Mouse (Mus musculus): ENCODE data around the gene Galnt11. TPM values are rescaled to one million over a fixed set of nuclear protein-coding genes. Genes with fewer than 3 reads are reported as not detected.
A peak's percentile ranks its signal among the peaks of the same experiment; 100 is the strongest.
"Not testable (repeated sequence)": the region's sequence is repeated elsewhere in the genome, so short reads cannot be mapped to it uniquely, and the experiment has no call there.

Gene Galnt11
- polyA plus RNA-seq, 1 experiment = 44.5 TPM

DNA sequence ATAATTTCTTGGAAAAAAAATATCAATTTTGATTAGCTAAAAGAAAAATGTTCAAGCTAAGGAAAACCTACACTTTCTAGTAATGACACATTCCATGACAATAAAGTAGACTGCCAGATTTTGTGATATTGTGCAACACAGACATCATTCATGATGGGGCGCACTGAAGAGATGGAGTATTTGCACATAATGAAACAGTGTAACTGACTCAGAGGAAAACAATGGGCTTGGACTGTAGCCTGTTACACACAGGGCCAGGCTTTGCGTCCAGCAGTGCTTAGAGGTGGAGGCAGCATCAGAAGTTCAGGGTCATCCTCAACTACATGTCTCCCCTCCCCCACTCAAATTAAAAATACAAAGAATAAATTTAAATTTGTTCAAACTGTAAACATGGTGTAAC is 31.2 kb upstream of the Galnt11 start:
- Histone ChIP-seq H3K4me1 (ENCODE audit: control insufficient read depth, insufficient read depth, low read length) (no peaks in the 10 kb centered on the region), H3K27ac (ENCODE audit: insufficient read depth, low read length) (no peak overlapping the region), H3K4me3 (ENCODE audit: insufficient read depth, low read length) (no peak overlapping the region)
- TF ChIP-seq CTCF (IDR thresholded peaks at IDR 0.05; ENCODE audit: extremely low read depth, insufficient read depth, low read length) (no peak), POLR2A (IDR thresholded peaks at IDR 0.05; ENCODE audit: extremely low read depth, insufficient read depth, low read length) (no peak)

DNA sequence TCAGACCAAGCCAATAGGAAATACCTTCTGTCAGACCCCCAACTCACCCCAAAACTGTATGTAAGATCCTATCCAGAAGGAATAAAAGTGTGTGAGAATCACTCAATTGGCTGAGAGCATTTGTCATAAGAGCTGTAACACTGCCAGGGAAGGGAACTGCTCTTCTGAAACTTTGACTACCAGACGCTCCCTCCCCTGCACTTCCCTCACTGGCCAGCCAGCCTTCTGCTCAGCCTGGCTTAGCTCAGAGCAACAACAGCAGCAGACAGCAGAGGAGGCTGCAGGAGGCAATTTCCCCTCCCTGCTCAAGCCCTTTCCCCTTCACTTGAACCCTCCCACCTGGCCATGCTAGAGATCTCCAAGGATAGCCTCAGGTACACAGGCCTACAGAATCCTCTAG is 9.8 kb upstream of the Galnt11 start:
- no peaks in the 10 kb centered on the region for H3K4me1 ChIP-seq (ENCODE audit: control insufficient read depth, insufficient read depth, low read length)
- no peak for TF ChIP-seq CTCF (IDR thresholded peaks at IDR 0.05; ENCODE audit: extremely low read depth, insufficient read depth, low read length)
- no peak for TF ChIP-seq POLR2A (IDR thresholded peaks at IDR 0.05; ENCODE audit: extremely low read depth, insufficient read depth, low read length)

DNA sequence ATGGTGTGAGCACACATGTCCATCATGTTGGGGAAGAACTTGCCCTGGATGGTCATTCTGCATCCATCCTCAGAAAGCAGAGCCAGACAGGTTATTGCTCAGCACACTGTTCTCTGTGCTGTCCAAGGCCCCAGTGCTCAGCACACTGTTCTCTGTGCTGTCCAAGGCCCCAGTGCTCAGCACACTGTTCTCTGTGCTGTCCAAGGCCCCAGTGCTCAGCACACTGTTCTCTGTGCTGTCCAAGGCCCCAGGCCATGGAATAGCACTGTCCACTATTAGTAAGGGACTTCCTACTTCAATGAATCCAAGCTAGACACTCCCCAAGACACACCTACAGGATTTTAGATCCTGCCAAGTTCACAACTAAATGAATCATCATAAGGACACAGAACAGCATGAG is 8.5 kb upstream of the Galnt11 start:
- H3K4me1 ChIP-seq (ENCODE audit: control insufficient read depth, insufficient read depth, low read length); H3K4me3 ChIP-seq (ENCODE audit: insufficient read depth, low read length); H3K27ac ChIP-seq (ENCODE audit: insufficient read depth, low read length): not testable (repeated sequence)

More for the DNA sequence above, 9.8 kb upstream of the Galnt11 start:
- no peak overlapping the region for H3K4me3 ChIP-seq (ENCODE audit: insufficient read depth, low read length)
- no peak overlapping the region for H3K27ac ChIP-seq (ENCODE audit: insufficient read depth, low read length)

DNA sequence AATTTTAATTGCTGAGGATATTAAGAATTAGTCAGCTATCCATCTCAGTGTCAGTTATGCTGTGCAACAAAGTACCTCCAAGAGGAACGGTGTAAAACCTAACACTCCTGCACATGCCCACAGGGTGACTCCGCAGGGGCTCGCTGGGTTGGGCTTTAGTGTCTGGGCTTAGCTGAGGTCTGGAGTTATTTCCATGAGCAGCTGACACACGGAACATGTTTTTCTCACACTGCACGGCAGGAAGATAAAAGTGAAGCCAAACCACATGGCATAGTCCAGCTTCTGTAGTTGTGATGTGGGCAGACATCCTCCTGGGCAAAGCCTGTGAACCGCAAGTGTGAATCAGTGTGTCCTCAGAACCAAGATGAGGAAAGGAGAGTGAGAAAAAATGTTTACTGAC is 6.7 kb upstream of the Galnt11 start:
- Histone ChIP-seq H3K27ac (ENCODE audit: insufficient read depth, low read length) (no peak overlapping the region), H3K4me1 (ENCODE audit: control insufficient read depth, insufficient read depth, low read length) (no peaks in the 10 kb centered on the region)

DNA sequence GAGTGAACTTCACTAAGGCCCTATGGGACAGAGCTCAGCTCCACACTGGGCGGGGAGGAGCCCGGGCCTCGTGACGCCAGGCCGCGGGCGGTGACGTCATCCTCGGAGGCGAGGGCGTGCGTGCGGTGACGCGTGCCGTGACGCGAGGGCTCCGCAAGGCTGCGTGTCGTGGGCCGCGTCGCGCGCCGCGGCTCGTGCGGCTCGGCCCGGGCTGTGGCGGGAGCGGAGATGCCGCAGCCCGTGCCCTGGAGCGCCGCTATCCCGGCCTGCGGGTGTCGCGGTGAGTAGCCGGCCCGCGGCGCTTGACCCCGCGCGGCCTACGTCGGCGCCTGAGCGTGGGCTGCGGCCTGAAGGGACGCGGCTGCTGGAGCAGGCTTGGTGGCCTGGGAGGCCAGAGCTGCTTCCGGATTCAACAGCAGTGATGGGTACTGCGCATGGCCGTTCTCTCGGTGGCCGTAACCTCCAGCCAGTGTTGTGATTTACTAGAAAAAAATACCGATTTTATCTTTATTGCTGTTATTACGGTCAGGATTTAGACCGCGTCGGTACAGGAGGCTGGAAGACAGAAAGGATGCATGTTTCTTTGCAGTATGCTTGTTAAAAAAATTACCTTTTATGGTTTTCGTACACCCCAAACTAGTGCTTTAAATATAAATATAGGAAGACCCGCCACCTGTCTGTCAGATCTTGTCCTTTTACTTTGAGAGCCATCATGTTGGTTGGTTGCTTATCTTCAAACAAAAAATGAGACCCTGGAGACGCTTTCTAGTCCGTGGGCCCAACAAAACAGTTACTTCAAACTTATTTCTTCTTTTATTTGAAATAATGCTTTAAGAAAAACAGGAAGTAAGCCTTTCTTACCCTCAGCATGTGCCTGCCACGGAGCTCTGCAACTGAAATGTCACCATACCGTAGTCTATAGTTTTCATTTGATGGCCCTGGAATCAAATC is 1.3 kb downstream of the Galnt11 start, which contains the start of gene E130116L18Rik:
E130116L18Rik (minus strand) TSS at position 402 of the 951 bp plus-strand sequence.
- peak within 1 kb of the TSS; percentile 94 for H3K27ac ChIP-seq (ENCODE audit: insufficient read depth, low read length)
- peak within 1 kb of the TSS; percentile 50 for H3K4me3 ChIP-seq (ENCODE audit: insufficient read depth, low read length)
- TF ChIP-seq POLR2A (IDR thresholded peaks at IDR 0.05; ENCODE audit: extremely low read depth, insufficient read depth, low read length) (peak; percentile 63; the same call in 1 of the 2 replicates), CTCF (IDR thresholded peaks at IDR 0.05; ENCODE audit: extremely low read depth, insufficient read depth, low read length) (no peak)
- peaks cover 2% of the 10 kb centered on the region; the same call in 1 of the 2 replicates for H3K4me1 ChIP-seq (ENCODE audit: control insufficient read depth, insufficient read depth, low read length)

More for the DNA sequence above, 6.7 kb upstream of the Galnt11 start:
- TF ChIP-seq CTCF (IDR thresholded peaks at IDR 0.05; ENCODE audit: extremely low read depth, insufficient read depth, low read length) = no peak
- TF ChIP-seq POLR2A (IDR thresholded peaks at IDR 0.05; ENCODE audit: extremely low read depth, insufficient read depth, low read length) = no peak
- no peak overlapping the region for H3K4me3 ChIP-seq (ENCODE audit: insufficient read depth, low read length)

DNA sequence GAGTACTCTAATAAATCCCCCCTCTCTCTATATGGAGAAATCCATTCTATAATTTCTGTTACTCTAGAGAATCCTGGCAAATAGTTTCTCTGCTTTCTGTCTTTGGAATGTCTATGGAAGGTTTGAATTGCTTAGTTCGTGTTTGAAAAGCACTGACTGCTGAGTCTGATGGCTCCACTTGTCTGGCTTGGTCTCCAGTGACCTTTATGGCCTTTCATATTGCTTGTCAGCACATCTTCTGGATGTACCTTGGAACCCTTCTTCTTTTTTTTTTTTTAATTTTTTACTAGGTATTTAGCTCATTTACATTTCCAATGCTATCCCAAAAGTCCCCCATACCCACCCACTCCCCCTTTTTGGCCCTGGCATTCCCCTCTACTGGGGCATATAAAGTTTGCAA is 2.7 kb downstream of the Galnt11 start:
- not testable (repeated sequence) for H3K4me1 ChIP-seq (ENCODE audit: control insufficient read depth, insufficient read depth, low read length); H3K4me3 ChIP-seq (ENCODE audit: insufficient read depth, low read length); H3K27ac ChIP-seq (ENCODE audit: insufficient read depth, low read length)

DNA sequence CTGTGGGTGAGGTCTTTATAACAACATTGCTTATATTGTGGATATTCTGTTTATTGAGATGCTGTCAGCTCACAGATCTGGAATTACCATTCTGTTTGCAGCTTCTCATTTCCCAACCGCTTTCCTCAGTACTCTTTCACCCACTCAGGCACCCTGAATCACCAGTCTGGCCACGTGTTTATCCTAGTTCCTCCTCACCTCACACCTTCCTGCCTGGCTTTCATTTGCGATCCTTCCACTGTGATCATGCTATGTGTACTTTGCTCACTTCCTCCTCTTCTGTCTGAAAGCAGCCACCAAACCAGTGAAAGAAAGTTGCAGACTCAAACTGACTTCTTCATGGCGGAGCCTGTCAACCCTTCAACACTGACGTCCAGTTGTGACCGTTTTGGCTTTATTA is 21.4 kb downstream of the Galnt11 start:
- Histone ChIP-seq H3K27ac (ENCODE audit: insufficient read depth, low read length) (no peak overlapping the region), H3K4me1 (ENCODE audit: control insufficient read depth, insufficient read depth, low read length) (no peaks in the 10 kb centered on the region), H3K4me3 (ENCODE audit: insufficient read depth, low read length) (no peak overlapping the region)
- TF ChIP-seq POLR2A (IDR thresholded peaks at IDR 0.05; ENCODE audit: extremely low read depth, insufficient read depth, low read length) (no peak), CTCF (IDR thresholded peaks at IDR 0.05; ENCODE audit: extremely low read depth, insufficient read depth, low read length) (no peak)

DNA sequence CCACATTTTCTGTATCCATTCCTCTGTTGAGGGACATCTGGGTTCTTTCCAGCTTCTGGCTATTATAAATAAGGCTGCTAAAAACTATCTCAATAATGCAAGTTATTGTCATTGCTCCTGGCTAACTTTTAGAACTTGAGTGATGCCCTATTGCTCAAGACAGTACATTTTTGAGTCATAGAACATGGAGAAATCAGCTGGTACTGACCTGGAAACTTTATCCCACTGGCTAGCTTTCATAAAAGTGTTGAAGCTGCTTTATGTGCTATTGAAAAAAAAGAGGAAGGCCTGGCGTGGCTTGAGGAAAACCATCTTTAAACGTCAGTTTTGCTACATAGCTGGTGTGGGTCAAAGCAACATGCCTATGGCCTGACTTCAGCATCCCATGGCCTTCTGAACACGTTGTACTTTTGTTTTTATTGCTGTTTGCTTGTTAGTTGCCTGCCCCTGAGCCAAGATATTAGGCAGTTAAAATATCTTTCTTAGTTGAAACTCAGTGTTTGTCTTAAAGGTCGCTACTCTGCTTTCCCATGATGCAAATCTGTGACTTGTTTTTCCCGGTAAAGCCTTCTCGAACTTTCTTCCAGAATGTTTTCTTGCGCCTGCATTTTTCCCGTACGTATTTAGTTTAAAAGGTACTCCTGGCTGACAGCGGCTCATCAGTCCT is 24.2 kb downstream of the Galnt11 start:
- TF ChIP-seq CTCF (IDR thresholded peaks at IDR 0.05; ENCODE audit: extremely low read depth, insufficient read depth, low read length) = no peak
- TF ChIP-seq POLR2A (IDR thresholded peaks at IDR 0.05; ENCODE audit: extremely low read depth, insufficient read depth, low read length) = no peak
- no peak overlapping the region for H3K27ac ChIP-seq (ENCODE audit: insufficient read depth, low read length)
- H3K4me3 ChIP-seq (ENCODE audit: insufficient read depth, low read length) = no peak overlapping the region
- H3K4me1 ChIP-seq (ENCODE audit: control insufficient read depth, insufficient read depth, low read length) = no peaks in the 10 kb centered on the region

DNA sequence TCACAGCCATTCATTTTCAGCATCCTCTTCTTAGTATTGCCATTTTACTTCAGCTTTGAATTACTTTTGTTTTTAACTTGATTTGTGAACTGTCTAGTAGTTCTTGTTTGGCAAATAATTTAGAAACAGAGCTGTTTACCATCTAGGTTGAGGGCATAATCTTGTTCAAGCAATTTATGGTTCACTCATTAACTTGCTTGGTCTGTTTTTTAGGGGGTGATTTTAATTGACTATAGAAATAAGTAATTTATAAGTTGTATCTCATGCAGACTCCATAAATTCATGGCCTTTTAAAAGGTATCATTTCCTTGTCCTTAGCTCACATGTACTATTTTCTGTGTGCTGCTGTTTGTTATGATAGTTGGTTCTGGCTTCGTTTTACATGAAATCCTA is 24.8 kb downstream of the Galnt11 start:
- Histone ChIP-seq H3K4me1 (ENCODE audit: control insufficient read depth, insufficient read depth, low read length) (no peaks in the 10 kb centered on the region), H3K4me3 (ENCODE audit: insufficient read depth, low read length) (no peak overlapping the region), H3K27ac (ENCODE audit: insufficient read depth, low read length) (no peak overlapping the region)
- TF ChIP-seq CTCF (IDR thresholded peaks at IDR 0.05; ENCODE audit: extremely low read depth, insufficient read depth, low read length) (no peak), POLR2A (IDR thresholded peaks at IDR 0.05; ENCODE audit: extremely low read depth, insufficient read depth, low read length) (no peak)

DNA sequence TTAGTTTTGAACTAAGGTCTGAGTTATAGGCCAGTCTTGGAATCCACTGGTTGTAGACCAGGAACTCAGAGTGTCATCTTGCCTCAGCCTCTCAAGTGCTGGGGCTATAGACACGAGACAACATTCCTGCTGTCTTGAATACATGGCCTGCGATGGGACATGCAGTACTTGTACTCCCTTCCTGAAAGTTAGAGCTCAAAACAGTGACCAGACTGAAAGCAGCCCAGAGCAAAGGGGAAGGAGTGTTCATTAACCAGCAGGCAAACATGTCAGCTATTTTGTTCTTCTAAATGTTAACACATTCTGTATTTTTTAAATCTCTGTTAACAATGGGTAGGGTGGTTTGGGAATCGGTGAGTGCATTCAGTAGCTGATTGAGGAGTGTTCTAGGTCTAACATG is 25.3 kb downstream of the Galnt11 start:
- Histone ChIP-seq H3K4me1 (ENCODE audit: control insufficient read depth, insufficient read depth, low read length) (no peaks in the 10 kb centered on the region), H3K27ac (ENCODE audit: insufficient read depth, low read length) (no peak overlapping the region), H3K4me3 (ENCODE audit: insufficient read depth, low read length) (no peak overlapping the region)
- TF ChIP-seq POLR2A (IDR thresholded peaks at IDR 0.05; ENCODE audit: extremely low read depth, insufficient read depth, low read length) (no peak), CTCF (IDR thresholded peaks at IDR 0.05; ENCODE audit: extremely low read depth, insufficient read depth, low read length) (no peak)

Data from cortical plate, adult 2 months (tissue).